Mouse (Mus musculus) MEL-GATA-1-ER (cell line): ENCODE results near the gene Ube2e2.

Experiments
- DNase-seq: peaks from one replicate; pipeline ENCODE4 v3.0.0-alpha.2; 2012; ENCODE audit warnings: low read depth; ENCODE audit errors: extremely low read depth

Gene Ube2e2

DNA sequence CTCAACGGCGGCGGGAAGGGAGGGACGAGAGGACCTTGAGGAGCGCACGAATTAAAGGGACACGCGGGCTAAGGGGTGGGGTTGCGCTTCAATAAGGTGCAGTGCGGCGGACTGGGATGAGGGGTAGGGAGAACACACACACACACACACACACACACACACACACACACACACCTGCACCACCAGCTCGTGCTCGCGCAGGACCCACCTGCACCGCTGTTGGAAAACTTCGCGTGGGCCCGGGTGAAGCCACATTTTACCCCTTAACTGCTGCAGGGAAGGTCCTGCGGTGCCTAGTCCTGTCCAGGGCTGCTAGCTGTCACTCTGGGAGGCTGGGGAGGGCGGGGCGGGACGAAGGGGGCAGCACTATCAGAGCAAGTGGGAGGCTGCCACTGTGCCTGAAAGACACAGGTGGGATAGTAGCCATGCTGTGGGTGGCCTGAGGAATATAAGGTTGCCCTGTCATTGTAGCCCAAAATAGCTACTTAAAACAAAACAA lies at the start of gene Ube2e2:
Ube2e2 (minus strand) TSS at position 321 of the 499 bp plus-strand sequence.
- DNase-seq = no peak

DNA sequence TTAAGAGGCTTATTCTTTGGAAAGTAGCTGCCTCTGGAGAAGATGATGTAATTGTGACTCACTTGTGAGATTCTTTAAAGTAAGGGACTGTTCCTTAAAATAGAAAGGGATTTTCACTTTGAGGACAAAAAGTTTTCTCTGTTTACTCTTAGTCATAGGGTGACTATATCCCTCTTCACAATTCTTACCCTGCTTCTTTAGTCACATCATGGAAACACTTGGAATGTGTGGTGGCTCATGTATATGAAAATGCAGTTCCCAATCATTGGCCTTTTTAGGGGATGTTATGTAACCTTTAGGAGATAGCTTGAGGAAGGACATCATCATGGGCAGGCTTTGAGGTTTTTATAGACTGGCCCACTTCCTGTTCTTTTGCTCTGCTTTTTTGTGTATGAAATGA lies 46.0 kb upstream of the Ube2e2 start:
- no peak for DNase-seq

DNA sequence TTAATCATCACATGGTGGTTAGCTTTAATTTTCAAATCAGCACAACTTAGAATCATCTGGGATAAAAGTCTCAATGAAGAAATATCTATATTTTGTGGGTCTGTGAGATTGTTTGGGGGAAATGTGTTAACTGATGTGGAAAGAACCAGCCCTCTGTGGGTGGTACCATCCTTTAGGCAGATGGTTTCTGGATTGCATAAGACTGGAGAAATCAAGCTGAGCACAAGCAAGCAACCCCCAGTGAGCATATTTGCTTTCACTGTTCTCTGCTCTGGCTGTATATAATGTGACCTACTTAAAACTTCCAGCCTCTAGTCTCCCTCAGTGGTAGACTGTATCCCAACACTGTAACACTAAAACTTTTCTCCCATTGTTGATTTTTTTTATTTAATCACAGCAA lies 9.5 kb upstream of the Ube2e2 start:
- no peak for DNase-seq

DNA sequence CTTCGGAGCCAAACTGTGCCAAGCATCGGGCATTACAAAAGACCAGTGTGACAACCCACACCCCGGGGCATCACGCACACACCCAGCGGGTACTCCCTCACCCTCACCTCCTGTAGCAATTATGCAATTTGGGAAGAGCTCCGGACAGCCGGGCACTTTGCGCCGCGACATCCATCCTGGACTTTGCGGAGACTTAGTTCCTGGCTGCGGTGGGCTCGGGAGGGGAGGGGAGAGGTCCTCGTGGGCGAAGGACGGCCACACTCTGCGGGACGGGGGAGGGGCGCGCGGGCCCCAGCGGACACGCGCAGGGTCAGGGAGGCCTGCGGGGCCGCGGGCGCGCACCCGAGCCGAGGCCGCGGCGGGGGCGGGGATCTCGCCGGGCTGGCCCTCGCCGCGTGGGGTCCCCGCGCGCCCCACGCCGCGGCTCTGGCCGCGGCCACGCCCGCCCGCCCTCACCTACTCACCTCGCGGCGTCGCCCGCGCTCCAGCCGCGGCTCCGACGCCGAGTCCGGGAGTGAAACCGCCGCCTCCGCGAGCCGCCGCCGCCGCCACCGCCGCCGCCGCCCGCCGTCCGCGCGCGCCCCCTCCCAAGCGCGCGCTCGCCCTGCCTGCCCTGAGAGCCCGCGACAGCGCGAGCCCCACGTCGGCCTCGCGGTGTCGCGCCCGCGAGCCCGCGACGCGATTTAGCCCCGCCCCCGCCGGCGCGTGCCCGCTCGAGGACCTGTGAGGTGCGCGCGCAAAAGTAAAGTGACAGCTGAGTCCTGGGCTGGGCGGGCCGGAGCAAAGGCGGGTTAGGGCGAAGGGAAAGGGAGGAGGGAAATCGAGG lies 733 bp downstream of the Ube2e2 start:
- no peak for DNase-seq

DNA sequence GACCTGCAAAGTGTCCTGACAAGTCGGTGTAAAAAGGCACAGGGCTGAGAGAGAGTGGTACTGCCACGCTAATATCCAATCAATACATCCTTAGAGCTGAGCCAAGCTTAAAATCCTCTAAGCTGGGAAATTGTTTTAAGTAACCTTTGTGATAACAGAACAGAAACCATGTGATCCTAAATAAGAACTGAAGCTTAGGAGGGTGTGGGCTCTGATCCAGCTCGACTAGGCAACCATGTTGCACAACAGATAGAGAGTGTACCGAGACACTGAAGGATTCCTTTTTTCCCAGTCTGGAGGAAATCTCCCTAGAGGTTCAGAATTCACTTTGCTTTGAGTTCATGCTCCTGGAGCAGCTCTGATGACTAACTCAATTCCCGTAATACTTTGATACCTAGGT lies 4.5 kb downstream of the Ube2e2 start:
- DNase-seq = no peak

DNA sequence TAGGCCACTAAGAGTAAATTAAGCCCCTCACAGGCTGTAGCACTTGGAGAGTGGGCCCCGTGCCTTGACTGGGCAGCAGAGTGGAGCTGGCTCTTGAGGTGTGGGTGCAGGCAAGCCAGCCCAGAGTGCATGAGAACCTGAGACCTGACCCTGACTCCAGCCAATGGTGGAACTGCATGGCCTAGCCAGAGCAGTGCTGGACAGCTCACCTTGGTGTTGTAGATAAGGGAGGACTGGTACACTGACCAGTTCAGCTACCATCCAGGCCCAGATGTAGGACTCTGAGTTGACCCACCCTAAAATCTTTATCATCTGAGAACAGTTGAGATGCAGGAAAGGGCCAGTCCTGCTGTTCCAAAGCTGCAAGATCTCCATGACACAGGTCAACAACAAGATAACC lies 11.6 kb downstream of the Ube2e2 start:
- DNase-seq = no peak

DNA sequence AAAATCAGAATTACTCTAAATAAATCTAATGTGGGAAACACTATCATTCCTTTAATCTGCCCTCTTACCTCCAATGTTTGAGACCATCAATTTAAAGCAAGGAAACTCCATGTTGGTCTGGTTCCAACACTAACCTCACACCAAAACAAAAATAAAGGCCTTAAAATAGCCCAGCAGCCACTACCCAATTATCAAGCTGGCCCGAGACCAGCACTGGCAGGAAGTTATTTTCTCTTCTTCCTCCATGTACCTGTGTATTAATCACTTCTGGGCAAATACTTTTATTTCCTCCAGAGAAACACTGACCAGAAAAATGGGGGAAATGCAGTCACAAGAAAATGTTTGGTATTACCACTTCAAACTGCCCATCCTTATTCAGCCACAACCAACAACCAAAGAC lies 23.4 kb downstream of the Ube2e2 start:
- no peak for DNase-seq

DNA sequence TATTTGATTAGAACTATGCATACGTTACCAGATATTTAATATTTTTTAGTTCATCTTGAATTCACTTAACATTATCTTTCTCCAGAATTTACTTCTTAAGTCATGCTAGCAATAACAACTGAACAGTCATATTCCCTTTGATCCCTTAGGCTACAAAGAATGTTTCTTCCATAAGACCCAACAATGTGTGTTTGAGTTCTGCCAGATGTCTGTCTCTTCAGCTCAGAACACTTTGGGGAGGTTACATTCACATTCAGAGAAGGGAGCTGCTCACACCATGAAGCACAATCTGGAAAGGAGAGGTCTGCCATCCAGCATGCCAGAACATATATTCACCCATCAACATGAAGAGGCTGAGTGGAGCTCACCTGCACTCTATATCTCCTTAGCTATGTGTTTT lies 65.4 kb downstream of the Ube2e2 start:
- DNase-seq = no peak

DNA sequence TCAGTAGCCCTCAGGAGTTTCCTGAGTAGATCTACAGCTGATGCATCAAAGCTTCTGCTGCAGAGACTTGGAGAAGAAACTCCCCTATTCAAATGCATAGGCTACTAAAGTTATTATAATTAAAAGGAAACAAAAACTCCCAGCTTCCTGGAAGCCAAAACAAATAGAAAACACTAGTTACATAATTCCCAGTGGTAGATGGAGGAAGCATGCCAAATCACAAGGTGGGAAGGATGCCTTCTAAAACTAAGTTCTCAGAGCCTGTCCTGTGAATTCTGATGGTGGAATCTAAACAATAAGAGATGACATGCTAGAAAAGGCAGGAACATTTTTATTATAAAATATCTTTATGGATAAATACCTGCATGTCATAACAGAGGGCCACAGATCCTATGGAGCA lies 67.3 kb downstream of the Ube2e2 start:
- DNase-seq = no peak

DNA sequence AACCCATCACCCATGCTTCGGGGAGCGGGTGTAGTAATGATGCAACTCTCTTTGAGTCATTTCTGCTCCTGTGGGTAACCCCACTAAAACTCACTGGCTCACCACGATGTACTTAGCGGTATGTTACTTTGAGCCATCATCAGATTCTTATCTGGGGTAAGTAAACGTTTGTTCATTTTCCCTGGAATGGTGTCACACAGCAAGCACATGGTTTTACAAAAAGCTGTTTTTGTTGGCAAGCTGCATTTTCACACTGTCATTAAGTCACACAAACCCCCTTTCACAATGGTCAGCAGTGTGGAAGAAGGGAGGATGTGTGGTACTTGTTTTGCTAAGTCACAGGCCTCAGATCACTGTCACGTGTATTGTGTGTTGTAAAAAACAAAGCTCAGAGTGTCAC lies 73.4 kb downstream of the Ube2e2 start:
- DNase-seq = no peak

DNA sequence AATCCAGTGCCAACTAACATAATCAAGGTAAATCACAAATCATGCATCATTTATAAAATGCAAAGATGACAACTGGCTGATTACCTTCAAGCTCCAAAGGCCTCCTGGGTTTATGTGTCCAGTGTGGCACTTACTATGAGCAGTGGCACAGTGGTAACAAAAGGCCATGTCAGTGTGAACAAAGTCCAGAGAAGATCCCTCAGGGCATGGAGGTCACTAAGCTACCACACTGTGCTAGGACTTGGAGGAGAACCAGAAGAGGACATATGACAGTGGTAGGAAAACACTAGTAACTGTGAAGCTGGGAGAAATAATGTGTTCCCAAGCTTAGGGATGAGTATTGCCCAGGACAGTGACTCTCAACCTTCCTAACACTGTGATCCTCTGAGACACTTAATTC lies 97.2 kb downstream of the Ube2e2 start:
- DNase-seq = no peak

DNA sequence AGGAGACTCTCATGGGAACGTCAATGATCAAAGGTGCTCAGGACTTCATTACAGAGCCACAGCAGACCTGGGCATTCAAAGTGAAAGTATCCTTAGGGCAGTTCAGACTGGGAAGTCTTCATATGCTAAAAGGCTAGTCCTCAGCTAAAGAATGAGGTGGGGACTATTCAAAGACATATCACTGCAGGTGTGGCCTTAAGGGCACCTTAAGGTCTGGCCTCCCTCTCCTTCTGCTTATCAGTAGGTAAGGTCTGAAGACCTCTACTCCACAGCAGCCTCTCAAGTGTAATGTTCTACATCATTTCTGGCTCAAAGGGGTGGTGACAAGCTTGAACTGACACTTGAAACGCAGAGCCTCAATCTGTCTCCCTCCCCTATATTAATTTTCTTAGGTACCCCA lies 98.3 kb downstream of the Ube2e2 start:
- DNase-seq = no peak

DNA sequence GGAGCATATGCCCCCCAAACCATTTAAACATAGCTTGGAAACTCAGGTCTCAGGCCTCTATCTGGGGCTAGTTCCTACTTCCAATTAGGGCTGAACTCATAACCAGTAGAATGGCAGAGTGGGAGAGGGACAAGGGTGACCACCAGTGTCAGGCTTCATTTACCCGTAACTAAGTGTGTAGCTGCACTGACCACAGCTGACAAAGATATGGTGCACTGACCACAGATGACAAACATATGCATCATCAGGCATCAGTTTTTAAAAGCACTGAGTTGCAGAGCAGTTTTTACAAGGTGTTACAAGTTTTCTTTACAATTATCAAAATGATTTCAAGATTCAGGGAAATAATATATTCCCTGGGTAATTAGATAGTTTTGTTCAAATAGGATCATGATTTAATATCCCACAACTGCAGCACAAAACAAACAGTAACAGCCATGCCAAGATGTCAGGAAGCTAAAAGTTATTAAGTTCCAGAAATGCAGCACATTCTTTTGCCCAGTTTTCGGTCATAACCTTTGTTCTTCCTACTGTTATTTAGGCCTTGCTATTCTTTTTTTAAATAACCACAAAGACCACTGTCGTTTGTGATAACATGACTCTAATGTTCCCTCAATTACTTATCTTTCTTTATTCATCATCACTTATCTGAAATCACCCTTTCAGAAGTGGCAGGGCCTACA lies 114.9 kb downstream of the Ube2e2 start:
- no peak for DNase-seq

DNA sequence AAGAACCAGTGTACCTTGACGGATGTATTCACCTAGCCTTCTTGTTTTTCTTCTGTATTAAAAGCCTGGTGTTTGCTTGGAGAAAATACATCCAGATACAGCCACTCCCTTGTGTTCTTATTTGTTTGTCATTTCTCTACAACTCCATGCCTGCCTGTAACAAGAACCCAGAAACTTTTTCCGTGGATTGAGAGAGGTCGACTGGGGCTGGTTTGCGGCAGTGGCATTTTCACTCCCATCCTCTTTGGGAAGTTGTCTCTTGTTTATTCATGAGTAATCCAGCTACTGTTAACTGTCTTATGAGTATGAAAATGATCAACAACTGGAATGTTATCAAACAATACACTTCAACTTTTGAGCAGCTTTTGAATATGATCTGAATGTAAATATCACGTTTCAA lies 115.8 kb downstream of the Ube2e2 start:
- no peak for DNase-seq

DNA sequence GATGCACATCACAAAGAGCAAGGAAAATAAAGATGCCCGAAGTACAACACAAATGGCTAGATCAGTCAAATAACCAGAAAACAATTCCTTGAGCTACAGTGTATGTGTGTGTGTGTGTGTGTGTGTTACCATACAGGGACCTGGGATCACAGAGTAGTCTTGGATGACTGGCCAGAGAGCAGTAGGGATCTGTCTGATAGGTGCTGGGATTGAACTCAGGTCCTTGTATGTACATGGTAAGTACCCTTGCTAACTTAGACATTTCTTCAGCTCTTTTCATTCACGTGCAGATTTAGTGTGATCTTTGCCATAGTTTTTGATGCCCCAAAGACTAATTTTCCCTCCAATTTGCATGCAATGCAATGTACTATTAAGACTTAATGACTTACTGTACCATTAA lies 117.9 kb downstream of the Ube2e2 start:
- DNase-seq = no peak

DNA sequence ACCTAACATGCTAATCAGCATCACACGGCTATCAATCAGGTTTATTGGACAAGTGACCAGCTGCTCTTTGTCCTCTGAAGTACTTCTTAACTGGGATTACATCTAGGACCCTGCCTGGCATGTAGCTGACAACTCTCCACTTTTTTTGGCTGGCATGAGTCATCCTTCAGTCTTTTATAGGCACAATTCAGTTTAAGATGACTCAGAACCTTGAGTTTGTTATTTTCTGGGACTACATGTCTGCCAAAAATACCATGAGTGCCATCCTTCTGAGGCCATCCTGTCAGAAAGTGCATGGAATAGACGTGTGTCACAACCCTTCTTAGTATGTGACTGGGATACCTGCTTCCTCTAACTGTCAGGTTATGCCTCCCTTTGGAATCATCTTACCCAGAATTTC lies 120.3 kb downstream of the Ube2e2 start:
- DNase-seq = no peak

DNA sequence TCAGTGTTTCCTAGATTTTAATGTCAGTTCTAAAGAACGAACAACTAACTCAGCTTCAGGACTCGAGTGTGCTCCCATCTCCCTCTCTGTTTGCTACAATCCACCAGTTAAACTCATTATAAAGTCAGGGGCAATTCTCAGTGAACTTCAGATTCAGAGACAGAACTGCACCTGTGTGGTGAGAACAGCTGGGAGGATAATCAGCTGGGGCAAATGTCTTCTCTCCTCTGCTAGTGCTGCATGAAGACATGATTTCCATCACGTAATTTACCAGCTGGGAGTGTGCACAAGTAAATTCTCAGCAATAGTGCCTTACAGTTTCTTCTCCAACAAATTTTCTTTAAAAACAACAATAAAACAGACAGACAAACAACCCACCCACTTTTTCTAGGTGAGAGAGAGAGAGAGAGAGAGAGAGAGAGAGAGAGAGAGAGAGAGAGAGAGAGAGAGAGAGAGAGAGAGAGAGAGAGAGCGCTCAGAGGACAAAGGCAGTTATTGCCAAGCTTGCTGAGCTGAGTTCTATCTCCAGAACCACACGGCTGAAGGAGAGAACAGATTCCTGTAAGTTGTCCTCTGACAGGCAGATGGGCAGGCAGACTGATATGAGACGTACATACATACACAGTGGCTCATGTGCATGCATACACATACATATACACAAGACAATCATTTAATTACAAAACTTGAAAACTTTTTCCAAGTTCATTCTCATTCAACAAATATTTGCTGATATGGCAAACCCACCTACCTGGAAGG lies 134.3 kb downstream of the Ube2e2 start:
- DNase-seq = no peak

DNA sequence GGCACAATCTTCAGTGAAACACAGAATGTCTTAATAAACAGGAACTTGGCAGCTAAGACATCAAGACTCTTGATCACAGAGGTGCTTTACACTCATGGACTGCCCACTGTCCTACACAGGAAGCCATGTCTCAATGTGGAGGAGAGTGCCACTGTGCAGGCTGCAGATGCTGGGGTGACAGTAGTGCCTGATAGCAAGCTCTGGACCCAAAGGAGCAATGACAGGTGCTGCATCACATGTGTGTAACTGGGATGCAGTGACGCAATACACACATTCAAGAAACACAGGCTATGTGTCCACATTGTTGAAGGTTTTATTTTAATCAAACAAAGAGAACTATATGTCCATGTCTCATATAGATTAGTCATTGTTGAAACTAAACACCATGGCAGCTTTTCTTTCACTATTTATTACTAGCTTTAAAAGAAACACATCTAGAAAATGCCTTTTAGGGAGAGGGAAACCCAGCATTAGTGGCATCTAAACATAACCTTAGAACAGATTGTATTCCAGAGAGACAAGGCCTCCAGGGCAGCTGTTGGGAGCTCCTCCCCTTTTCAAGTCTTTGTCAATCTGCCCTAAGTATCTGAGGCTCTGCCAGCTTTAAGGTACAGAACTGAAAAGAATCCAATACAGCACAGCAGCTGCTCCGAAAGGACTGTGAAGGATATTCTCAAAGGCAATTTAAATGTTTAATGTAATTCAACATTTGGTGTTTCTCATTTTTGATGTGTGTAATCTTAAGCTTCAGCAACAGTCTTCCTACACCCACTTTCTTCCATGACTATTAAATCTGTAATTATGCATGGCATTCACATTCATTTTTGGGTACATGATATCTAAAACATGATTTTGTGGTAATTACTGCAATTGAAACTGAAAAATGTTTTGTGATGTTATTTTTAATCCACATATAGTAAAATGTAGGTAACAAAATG lies 135.2 kb downstream of the Ube2e2 start:
- DNase-seq = no peak

DNA sequence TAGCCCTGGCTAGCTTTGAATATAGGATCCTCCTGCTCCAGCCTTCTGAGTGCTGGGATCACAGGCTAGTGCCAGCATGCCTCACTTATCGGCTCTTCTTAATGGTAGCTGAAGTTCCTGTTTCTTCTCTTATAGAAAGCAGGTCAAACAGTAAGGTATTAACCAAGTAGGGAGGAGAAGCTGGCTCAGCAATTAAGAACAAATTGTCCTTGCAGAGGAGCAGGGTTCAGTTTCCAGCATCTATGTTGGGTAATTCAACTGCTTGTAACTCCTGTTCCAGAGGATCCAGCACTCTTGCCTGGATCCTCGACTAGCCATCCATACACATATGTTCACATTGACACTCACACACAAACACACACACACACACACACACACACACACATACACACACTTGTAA lies 136.1 kb downstream of the Ube2e2 start:
- no peak for DNase-seq

DNA sequence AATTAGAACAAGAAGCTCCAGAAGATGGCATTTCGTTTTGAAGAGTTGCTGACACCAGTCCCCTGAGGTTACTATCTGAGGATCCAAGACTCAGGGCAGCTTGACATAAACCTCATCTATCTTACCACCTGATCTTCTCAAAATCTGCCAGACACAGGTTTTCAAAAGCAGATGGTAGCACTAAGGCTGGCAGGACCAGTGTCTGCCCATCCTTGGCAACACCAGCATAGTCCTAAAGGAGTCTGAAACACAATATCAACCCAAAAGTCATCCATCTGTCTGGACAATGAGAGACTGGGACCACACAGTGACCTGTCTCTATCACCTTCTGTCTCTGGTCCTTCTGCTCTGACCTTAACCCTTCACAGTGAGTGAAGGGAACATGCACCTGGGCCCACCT lies 138.7 kb downstream of the Ube2e2 start:
- DNase-seq = no peak

DNA sequence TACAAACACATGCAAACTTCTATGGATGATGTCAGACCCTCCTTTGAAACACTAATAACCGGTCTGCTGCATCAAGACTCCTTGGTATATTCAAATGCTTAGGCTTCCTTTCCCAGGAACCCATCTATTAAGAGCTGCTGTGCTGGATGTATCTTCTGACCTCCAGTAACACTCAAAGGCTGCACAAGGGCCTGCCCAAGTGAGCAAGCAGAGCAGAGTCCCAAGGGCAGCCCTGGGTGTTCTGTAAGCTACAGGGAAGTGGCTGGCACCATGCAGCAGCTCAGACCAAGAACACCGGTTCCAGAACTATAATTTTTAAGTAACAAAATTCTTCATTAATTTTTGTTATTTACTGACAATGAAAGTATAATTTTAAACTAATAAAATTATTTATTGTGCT lies 139.5 kb downstream of the Ube2e2 start:
- DNase-seq = no peak
